Mouse (Mus musculus): ENCODE data around the gene Klf13. TPM values are rescaled to one million over a fixed set of nuclear protein-coding genes. Genes with fewer than 3 reads are reported as not detected.

Klf13 gene
- polyA plus RNA-seq, 1 experiment from 2014 or later: 30.1 TPM

GRCm38 (mm10) chr7:63879583-63879982, 59.1 kb downstream of the Klf13 start:
- WGBS: 80% methylated on average over 6 of the region's 6 CpGs

GRCm38 (mm10) chr7:63877610-63878009, 61.1 kb downstream of the Klf13 start:
- Histone ChIP-seq H3K27me3 (replicated peaks; ENCODE audit: control insufficient read depth, insufficient read depth, low read length) (no peaks in the 10 kb centered on the region), H3K4me1 (ENCODE audit: control insufficient read depth, insufficient read depth, low read length) (no peaks in the 10 kb centered on the region; the same call in 1 of the 2 replicates), H3K27ac (replicated peaks; ENCODE audit: low read depth, low read length) (no peak overlapping the region), H3K4me3 (ENCODE audit: low read depth, low read length) (no peak overlapping the region), H3K4me2 (ENCODE audit: low read depth, low read length) (no peak overlapping the region), H3K9ac (ENCODE audit: low read depth, low read length) (no peak overlapping the region), H3K9me3 (ENCODE audit: control insufficient read depth, low read length) (no peaks in the 10 kb centered on the region), H3K36me3 (ENCODE audit: control insufficient read depth, insufficient read depth, low read length) (no peaks in the 10 kb centered on the region)
- no peak for DNase-seq (ENCODE audit: low spot score)
- WGBS: 35% methylated on average over 14 of the region's 14 CpGs
- ATAC-seq (ENCODE audit: low read depth): no peak

More at GRCm38 (mm10) chr7:63879583-63879982, 59.1 kb downstream of the Klf13 start:
- Histone ChIP-seq H3K27ac (replicated peaks; ENCODE audit: low read depth, low read length) (no peak overlapping the region), H3K4me2 (ENCODE audit: low read depth, low read length) (no peak overlapping the region), H3K4me1 (ENCODE audit: control insufficient read depth, insufficient read depth, low read length) (no peaks in the 10 kb centered on the region; the same call in 1 of the 2 replicates), H3K9ac (ENCODE audit: low read depth, low read length) (no peak overlapping the region), H3K4me3 (ENCODE audit: low read depth, low read length) (no peak overlapping the region), H3K36me3 (ENCODE audit: control insufficient read depth, insufficient read depth, low read length) (no peaks in the 10 kb centered on the region), H3K9me3 (ENCODE audit: control insufficient read depth, low read length) (no peaks in the 10 kb centered on the region), H3K27me3 (replicated peaks; ENCODE audit: control insufficient read depth, insufficient read depth, low read length) (no peaks in the 10 kb centered on the region)
- ATAC-seq (ENCODE audit: low read depth) (no peak), DNase-seq (ENCODE audit: low spot score) (no peak)

- Histone ChIP-seq H3K9ac (ENCODE audit: low read depth, low read length) (no peak overlapping the region), H3K27me3 (replicated peaks; ENCODE audit: control insufficient read depth, insufficient read depth, low read length) (no peaks in the 10 kb centered on the region), H3K27ac (replicated peaks; ENCODE audit: low read depth, low read length) (no peak overlapping the region), H3K4me1 (ENCODE audit: control insufficient read depth, insufficient read depth, low read length) (no peaks in the 10 kb centered on the region; the same call in 1 of the 2 replicates), H3K9me3 (ENCODE audit: control insufficient read depth, low read length) (no peaks in the 10 kb centered on the region), H3K4me3 (ENCODE audit: low read depth, low read length) (no peak overlapping the region), H3K4me2 (ENCODE audit: low read depth, low read length) (no peak overlapping the region), H3K36me3 (ENCODE audit: control insufficient read depth, insufficient read depth, low read length) (no peaks in the 10 kb centered on the region)
- WGBS: 82% methylated on average over 2 of the region's 2 CpGs
- DNase-seq (ENCODE audit: low spot score) (no peak), ATAC-seq (ENCODE audit: low read depth) (no peak)
Observed at GRCm38 (mm10) chr7:63876640-63877039, 62.1 kb downstream of the Klf13 start.

GRCm38 (mm10) chr7:63875686-63876085, 63.0 kb downstream of the Klf13 start:
- Histone ChIP-seq H3K27ac (replicated peaks; ENCODE audit: low read depth, low read length) (no peak overlapping the region), H3K36me3 (ENCODE audit: control insufficient read depth, insufficient read depth, low read length) (no peaks in the 10 kb centered on the region), H3K4me2 (ENCODE audit: low read depth, low read length) (no peak overlapping the region), H3K9me3 (ENCODE audit: control insufficient read depth, low read length) (no peaks in the 10 kb centered on the region), H3K4me3 (ENCODE audit: low read depth, low read length) (no peak overlapping the region), H3K27me3 (replicated peaks; ENCODE audit: control insufficient read depth, insufficient read depth, low read length) (no peaks in the 10 kb centered on the region), H3K4me1 (ENCODE audit: control insufficient read depth, insufficient read depth, low read length) (no peaks in the 10 kb centered on the region; the same call in 1 of the 2 replicates), H3K9ac (ENCODE audit: low read depth, low read length) (no peak overlapping the region)
- ATAC-seq (ENCODE audit: low read depth) (no peak), DNase-seq (ENCODE audit: low spot score) (no peak)

- Histone ChIP-seq H3K4me3 (ENCODE audit: low read depth, low read length) (no peak overlapping the region), H3K9ac (ENCODE audit: low read depth, low read length) (no peak overlapping the region), H3K9me3 (ENCODE audit: control insufficient read depth, low read length) (no peaks in the 10 kb centered on the region), H3K27me3 (replicated peaks; ENCODE audit: control insufficient read depth, insufficient read depth, low read length) (no peaks in the 10 kb centered on the region), H3K4me1 (ENCODE audit: control insufficient read depth, insufficient read depth, low read length) (no peaks in the 10 kb centered on the region; the same call in 1 of the 2 replicates), H3K36me3 (ENCODE audit: control insufficient read depth, insufficient read depth, low read length) (no peaks in the 10 kb centered on the region), H3K4me2 (ENCODE audit: low read depth, low read length) (no peak overlapping the region), H3K27ac (replicated peaks; ENCODE audit: low read depth, low read length) (no peak overlapping the region)
- 48% methylated on average over 12 of the region's 12 CpGs for WGBS
- ATAC-seq (ENCODE audit: low read depth) (no peak), DNase-seq (ENCODE audit: low spot score) (no peak)
Observed at GRCm38 (mm10) chr7:63873880-63874279, 64.8 kb downstream of the Klf13 start.

- no peaks in the 10 kb centered on the region for H3K9me3 ChIP-seq (ENCODE audit: control insufficient read depth, low read length)
- H3K4me1 ChIP-seq (ENCODE audit: control insufficient read depth, insufficient read depth, low read length): no peaks in the 10 kb centered on the region
- no peaks in the 10 kb centered on the region for H3K36me3 ChIP-seq (ENCODE audit: control insufficient read depth, insufficient read depth, low read length)
- WGBS: 78% methylated on average over 6 of the region's 6 CpGs
- H3K4me2 ChIP-seq (ENCODE audit: low read depth, low read length): no peak overlapping the region
- H3K27ac ChIP-seq (replicated peaks; ENCODE audit: low read depth, low read length): no peak overlapping the region
- no peak overlapping the region for H3K9ac ChIP-seq (ENCODE audit: low read depth, low read length)
- H3K4me3 ChIP-seq (ENCODE audit: low read depth, low read length): no peak overlapping the region
- H3K27me3 ChIP-seq (replicated peaks; ENCODE audit: control insufficient read depth, insufficient read depth, low read length): no peaks in the 10 kb centered on the region
- no peak for DNase-seq (ENCODE audit: low spot score)
- no peak for ATAC-seq (ENCODE audit: low read depth)
Observed at GRCm38 (mm10) chr7:63871698-63872097, 67.0 kb downstream of the Klf13 start.

GRCm38 (mm10) chr7:63868356-63868918, 70.3 kb downstream of the Klf13 start:
- H3K4me3 ChIP-seq (ENCODE audit: low read depth, low read length): no peak overlapping the region
- no peak for ATAC-seq (ENCODE audit: low read depth)

GRCm38 (mm10) chr7:63865911-63866310, 72.8 kb downstream of the Klf13 start:
- Histone ChIP-seq H3K36me3 (ENCODE audit: control insufficient read depth, insufficient read depth, low read length) (no peaks in the 10 kb centered on the region), H3K9me3 (ENCODE audit: control insufficient read depth, low read length) (no peaks in the 10 kb centered on the region), H3K4me3 (ENCODE audit: low read depth, low read length) (no peak overlapping the region), H3K4me2 (ENCODE audit: low read depth, low read length) (no peak overlapping the region), H3K27me3 (replicated peaks; ENCODE audit: control insufficient read depth, insufficient read depth, low read length) (no peaks in the 10 kb centered on the region), H3K27ac (replicated peaks; ENCODE audit: low read depth, low read length) (no peak overlapping the region), H3K9ac (ENCODE audit: low read depth, low read length) (no peak overlapping the region), H3K4me1 (ENCODE audit: control insufficient read depth, insufficient read depth, low read length) (no peaks in the 10 kb centered on the region)
- ATAC-seq (ENCODE audit: low read depth): no peak
- DNase-seq (ENCODE audit: low spot score): no peak
- 92% methylated on average over 4 of the region's 4 CpGs for WGBS

More at GRCm38 (mm10) chr7:63868356-63868918, 70.3 kb downstream of the Klf13 start:
- Histone ChIP-seq H3K4me1 (ENCODE audit: control insufficient read depth, insufficient read depth, low read length) (no peaks in the 10 kb centered on the region), H3K9ac (ENCODE audit: low read depth, low read length) (no peak overlapping the region), H3K27me3 (replicated peaks; ENCODE audit: control insufficient read depth, insufficient read depth, low read length) (no peaks in the 10 kb centered on the region), H3K36me3 (ENCODE audit: control insufficient read depth, insufficient read depth, low read length) (no peaks in the 10 kb centered on the region), H3K4me2 (ENCODE audit: low read depth, low read length) (no peak overlapping the region), H3K27ac (replicated peaks; ENCODE audit: low read depth, low read length) (no peak overlapping the region), H3K9me3 (ENCODE audit: control insufficient read depth, low read length) (no peaks in the 10 kb centered on the region)
- WGBS: 61% methylated on average over 6 of the region's 6 CpGs
- no peak for DNase-seq (ENCODE audit: low spot score)

- Histone ChIP-seq H3K9ac (ENCODE audit: low read depth, low read length) (no peak overlapping the region), H3K27ac (replicated peaks; ENCODE audit: low read depth, low read length) (no peak overlapping the region), H3K9me3 (ENCODE audit: control insufficient read depth, low read length) (no peaks in the 10 kb centered on the region), H3K27me3 (replicated peaks; ENCODE audit: control insufficient read depth, insufficient read depth, low read length) (no peaks in the 10 kb centered on the region), H3K4me2 (ENCODE audit: low read depth, low read length) (no peak overlapping the region), H3K4me1 (ENCODE audit: control insufficient read depth, insufficient read depth, low read length) (no peaks in the 10 kb centered on the region), H3K4me3 (ENCODE audit: low read depth, low read length) (no peak overlapping the region), H3K36me3 (ENCODE audit: control insufficient read depth, insufficient read depth, low read length) (no peaks in the 10 kb centered on the region)
- 42% methylated on average over 1 of the region's 1 CpGs for WGBS
- DNase-seq (ENCODE audit: low spot score) (no peak), ATAC-seq (ENCODE audit: low read depth) (no peak)
Observed at GRCm38 (mm10) chr7:63863046-63863445, 75.7 kb downstream of the Klf13 start.

Measured in embryonic facial prominence, embryonic 14.5 days (tissue).